Mouse (Mus musculus): Measurements from ENCODE around the gene Dis3l2. TPM values are rescaled to one million over a fixed set of nuclear protein-coding genes. Genes with fewer than 3 reads are reported as not detected.

Dis3l2 gene
- polyA plus RNA-seq, 1 experiment from 2014 or later: 30.0 TPM

DNA sequence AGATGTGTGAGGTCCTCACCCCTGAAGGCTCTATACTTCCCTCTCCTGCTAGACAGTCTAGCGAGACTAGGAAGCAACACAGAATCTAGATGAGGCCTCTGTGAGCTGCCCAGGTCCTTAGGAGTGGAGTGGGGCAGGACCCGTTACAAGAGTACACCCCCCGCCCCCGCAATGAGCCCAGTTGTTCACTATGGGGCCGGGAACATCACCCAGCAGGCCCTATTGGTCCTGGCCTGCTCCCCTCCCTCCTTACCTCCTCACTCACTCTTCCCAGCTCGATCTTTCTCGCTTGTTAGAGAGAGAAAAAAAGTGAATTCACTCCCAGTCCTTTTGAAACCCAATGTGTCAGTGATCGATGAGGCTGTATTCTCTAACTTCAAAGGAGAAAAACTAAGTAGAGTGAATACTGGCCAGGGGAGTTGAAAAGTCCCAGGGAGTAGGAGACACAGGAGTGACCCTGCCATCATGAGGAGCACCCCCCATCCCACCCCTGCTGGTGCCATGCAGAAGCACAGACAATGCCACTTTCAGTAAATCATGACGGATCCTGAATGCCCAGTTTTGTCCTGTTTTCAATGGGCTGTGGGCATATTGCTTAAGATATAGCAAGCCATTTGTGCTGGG lies 299.0 kb downstream of the Dis3l2 start:
- no peak overlapping the region for H3K4me3 ChIP-seq (ENCODE audit: low read depth, low read length)
- no peak overlapping the region for H3K4me2 ChIP-seq
- no peak for TF ChIP-seq CTCF (IDR thresholded peaks at IDR 0.05; ENCODE audit: low read depth)
- H3K27me3 ChIP-seq (ENCODE audit: insufficient read depth, low read length): no peaks in the 10 kb centered on the region
- no peak overlapping the region for H3K9ac ChIP-seq
- ATAC-seq (ENCODE audit: insufficient read depth) (no peak), DNase-seq (no peak)
- 55% methylated on average over 9 of the region's 9 CpGs for WGBS
- H3K36me3 ChIP-seq (ENCODE audit: insufficient read depth): no peaks in the 10 kb centered on the region
- H3K9me3 ChIP-seq (ENCODE audit: low read depth, low read length): no peaks in the 10 kb centered on the region
- H3K4me1 ChIP-seq (ENCODE audit: insufficient read depth): no peaks in the 10 kb centered on the region
- no peak overlapping the region for H3K27ac ChIP-seq (ENCODE audit: low read depth)

DNA sequence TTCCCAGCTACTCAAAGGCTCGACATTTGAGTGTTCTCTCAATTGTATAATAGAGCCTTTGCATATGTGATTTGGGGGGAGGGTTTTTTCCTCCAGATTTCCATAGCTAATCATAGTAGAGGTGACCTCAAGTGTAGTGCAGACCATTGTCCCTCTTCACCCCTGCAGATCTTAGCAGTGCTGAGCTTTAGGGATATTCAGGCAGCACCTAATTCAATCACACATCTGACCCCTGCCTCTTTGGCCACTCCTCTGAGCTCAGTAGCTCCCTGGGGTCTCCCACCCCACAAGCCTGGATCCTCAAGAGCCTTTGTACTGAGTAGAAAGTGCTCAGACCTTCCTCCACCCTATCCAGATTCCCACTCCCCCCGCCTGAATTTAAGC lies 299.6 kb downstream of the Dis3l2 start:
- Histone ChIP-seq H3K27me3 (ENCODE audit: insufficient read depth, low read length) (no peaks in the 10 kb centered on the region), H3K36me3 (ENCODE audit: insufficient read depth) (no peaks in the 10 kb centered on the region), H3K4me3 (ENCODE audit: low read depth, low read length) (no peak overlapping the region), H3K9me3 (ENCODE audit: low read depth, low read length) (no peaks in the 10 kb centered on the region), H3K4me2 (no peak overlapping the region), H3K4me1 (ENCODE audit: insufficient read depth) (no peaks in the 10 kb centered on the region), H3K27ac (ENCODE audit: low read depth) (no peak overlapping the region), H3K9ac (no peak overlapping the region)
- ATAC-seq (ENCODE audit: insufficient read depth) (no peak), DNase-seq (no peak)
- WGBS: 42% methylated on average over 2 of the region's 2 CpGs
- no peak for TF ChIP-seq CTCF (IDR thresholded peaks at IDR 0.05; ENCODE audit: low read depth)

DNA sequence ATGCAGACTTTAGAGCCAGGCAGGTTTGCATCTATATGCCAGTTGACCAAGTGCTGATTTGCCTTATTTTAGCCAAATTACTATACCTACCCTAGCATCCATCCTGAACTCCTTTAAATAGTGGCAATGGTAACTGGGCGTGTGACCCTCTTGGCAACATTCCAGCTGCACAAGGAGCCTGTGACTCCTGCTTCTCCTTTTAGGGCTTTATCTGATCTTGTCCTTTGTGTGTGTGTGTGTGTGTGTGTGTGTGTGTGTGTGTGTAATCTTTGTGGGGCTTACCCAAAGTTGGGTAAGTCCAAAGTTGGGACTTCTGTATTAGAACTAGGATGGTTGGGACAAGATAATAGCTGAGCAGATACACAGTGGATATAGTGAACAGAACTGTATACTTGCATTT lies 302.8 kb downstream of the Dis3l2 start:
- 78% methylated on average over 1 of the region's 1 CpGs for WGBS

DNA sequence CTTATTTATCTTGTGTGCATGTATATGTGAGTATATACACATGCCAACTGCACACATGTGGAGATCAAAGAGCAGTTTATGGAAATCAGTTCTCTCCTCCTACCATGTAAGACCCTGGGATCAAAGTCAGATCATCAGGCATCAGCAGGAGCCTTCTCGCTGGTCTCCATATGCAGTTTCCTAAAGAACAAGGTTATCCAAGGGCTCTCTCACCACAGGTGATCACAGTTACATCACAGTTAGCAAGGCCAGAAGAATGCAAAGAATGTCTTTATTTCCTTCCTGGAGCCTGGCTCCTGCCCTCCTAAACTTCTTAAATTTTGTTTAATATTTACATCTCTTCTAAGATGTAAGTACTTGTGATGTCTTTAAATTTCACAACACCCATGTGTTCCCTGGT lies 304.6 kb downstream of the Dis3l2 start:
- DNase-seq: no peak
- TF ChIP-seq CTCF (IDR thresholded peaks at IDR 0.05; ENCODE audit: low read depth): no peak
- Histone ChIP-seq H3K4me3 (ENCODE audit: low read depth, low read length) (no peak overlapping the region), H3K9ac (no peak overlapping the region), H3K27ac (ENCODE audit: low read depth) (no peak overlapping the region), H3K4me2 (no peak overlapping the region), H3K36me3 (ENCODE audit: insufficient read depth) (no peaks in the 10 kb centered on the region), H3K27me3 (ENCODE audit: insufficient read depth, low read length) (no peaks in the 10 kb centered on the region), H3K4me1 (ENCODE audit: insufficient read depth) (peaks cover 5% of the 10 kb centered on the region; the same call in 1 of the 2 replicates), H3K9me3 (ENCODE audit: low read depth, low read length) (no peaks in the 10 kb centered on the region)
- no peak for ATAC-seq (ENCODE audit: insufficient read depth)
- 9% methylated on average over 1 of the region's 1 CpGs for WGBS

More for the DNA sequence above, 302.8 kb downstream of the Dis3l2 start:
- Histone ChIP-seq H3K36me3 (ENCODE audit: insufficient read depth) (no peaks in the 10 kb centered on the region), H3K4me1 (ENCODE audit: insufficient read depth) (peaks cover 2% of the 10 kb centered on the region; the same call in 1 of the 2 replicates), H3K27me3 (ENCODE audit: insufficient read depth, low read length) (no peaks in the 10 kb centered on the region), H3K4me3 (ENCODE audit: low read depth, low read length) (no peak overlapping the region), H3K9me3 (ENCODE audit: low read depth, low read length) (no peaks in the 10 kb centered on the region), H3K9ac (no peak overlapping the region), H3K4me2 (no peak overlapping the region), H3K27ac (ENCODE audit: low read depth) (no peak overlapping the region)
- DNase-seq (no peak), ATAC-seq (ENCODE audit: insufficient read depth) (no peak)
- TF ChIP-seq CTCF (IDR thresholded peaks at IDR 0.05; ENCODE audit: low read depth): no peak

DNA sequence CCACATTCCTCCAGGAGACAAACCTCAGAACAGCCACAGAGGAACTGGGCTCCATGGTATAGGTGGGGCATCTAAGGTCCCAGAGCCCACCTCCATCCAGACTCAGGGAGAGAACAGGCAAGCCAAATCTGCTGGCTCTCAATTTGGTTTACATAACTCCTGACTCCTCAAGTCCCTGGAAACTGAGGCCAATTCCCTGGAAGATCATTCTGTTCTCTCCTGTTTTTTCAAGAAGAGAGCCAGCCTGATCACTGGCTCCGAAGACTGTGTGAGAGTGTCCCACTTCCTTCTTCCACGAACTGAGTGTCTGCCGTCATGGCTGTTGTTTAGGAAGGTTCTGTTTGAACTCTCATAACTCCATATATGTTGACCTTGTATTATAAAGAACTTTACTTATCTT lies 305.5 kb downstream of the Dis3l2 start:
- no peak for ATAC-seq (ENCODE audit: insufficient read depth)
- Histone ChIP-seq H3K27ac (ENCODE audit: low read depth) (no peak overlapping the region), H3K9me3 (ENCODE audit: low read depth, low read length) (no peaks in the 10 kb centered on the region), H3K4me2 (no peak overlapping the region), H3K27me3 (ENCODE audit: insufficient read depth, low read length) (no peaks in the 10 kb centered on the region), H3K4me3 (ENCODE audit: low read depth, low read length) (no peak overlapping the region), H3K4me1 (ENCODE audit: insufficient read depth) (peaks cover 5% of the 10 kb centered on the region; the same call in 1 of the 2 replicates), H3K9ac (no peak overlapping the region), H3K36me3 (ENCODE audit: insufficient read depth) (no peaks in the 10 kb centered on the region)
- 83% methylated on average over 3 of the region's 3 CpGs for WGBS
- TF ChIP-seq CTCF (IDR thresholded peaks at IDR 0.05; ENCODE audit: low read depth): no peak
- no peak for DNase-seq

DNA sequence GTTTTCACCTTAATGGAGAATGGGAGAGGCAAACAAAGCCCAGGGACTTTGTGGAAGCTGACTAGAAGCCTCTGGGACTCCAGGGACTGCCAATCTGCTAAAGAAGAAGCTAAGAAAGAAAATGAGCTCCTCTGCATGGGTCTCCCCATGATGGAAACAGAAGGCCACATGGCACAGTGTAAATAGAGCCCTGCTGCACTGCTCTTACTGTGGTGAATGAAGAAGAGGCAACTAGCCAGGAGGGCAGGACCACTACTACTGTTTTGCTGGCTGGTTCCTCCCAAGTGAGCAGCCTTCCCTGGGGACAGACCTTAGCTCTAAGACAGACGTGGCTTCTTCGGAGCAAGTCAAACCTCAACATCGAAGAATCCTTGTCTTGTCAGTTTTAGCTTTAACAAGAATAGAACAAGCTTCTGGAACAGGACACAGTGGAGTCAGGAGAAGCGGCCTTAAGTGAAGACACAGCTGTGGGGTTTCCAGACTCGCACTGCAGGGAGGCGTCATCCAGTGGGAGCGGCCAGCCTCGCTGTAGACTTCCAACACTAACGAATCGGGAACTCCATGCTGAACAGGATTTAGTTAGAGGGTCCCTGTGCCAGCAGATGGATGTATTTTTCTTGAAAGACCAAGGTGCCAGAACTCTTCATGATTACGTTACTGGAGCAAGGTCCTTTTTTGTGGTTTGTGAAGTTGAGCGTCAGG lies 307.2 kb downstream of the Dis3l2 start:
- ATAC-seq (ENCODE audit: insufficient read depth) (no peak), DNase-seq (peak; percentile 55)
- H3K4me2 ChIP-seq: no peak overlapping the region
- WGBS: 53% methylated on average over 12 of the region's 12 CpGs
- no peak overlapping the region for H3K4me3 ChIP-seq (ENCODE audit: low read depth, low read length)
- no peak overlapping the region for H3K9ac ChIP-seq
- H3K36me3 ChIP-seq (ENCODE audit: insufficient read depth): no peaks in the 10 kb centered on the region
- H3K9me3 ChIP-seq (ENCODE audit: low read depth, low read length): no peaks in the 10 kb centered on the region
- peaks cover 5% of the 10 kb centered on the region; the same call in 1 of the 2 replicates for H3K4me1 ChIP-seq (ENCODE audit: insufficient read depth)
- peak overlapping the region; percentile 60; the same call in 1 of the 2 replicates for H3K27ac ChIP-seq (ENCODE audit: low read depth)
- H3K27me3 ChIP-seq (ENCODE audit: insufficient read depth, low read length): no peaks in the 10 kb centered on the region
- no peak for TF ChIP-seq CTCF (IDR thresholded peaks at IDR 0.05; ENCODE audit: low read depth)

DNA sequence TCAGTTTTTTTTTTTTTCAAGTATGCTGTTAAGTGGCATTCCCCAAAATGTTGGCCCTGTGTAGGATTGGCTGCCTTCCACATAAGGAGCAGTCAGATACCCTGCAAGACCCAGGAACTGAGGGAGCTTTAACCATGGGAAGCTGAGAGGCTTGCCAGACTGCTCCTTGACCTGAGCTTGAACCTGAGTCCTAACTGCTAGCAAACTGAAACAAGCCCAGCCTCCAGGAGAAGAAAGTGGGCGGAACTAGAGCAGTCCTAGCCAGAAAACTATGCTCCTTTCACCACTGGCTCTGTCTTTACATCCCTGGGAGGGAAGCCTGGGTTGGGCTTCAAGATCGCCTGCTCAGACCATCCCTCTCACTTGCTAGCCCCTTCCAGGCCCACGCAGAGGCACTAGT lies 308.1 kb downstream of the Dis3l2 start:
- no peak overlapping the region for H3K4me3 ChIP-seq (ENCODE audit: low read depth, low read length)
- no peak for TF ChIP-seq CTCF (IDR thresholded peaks at IDR 0.05; ENCODE audit: low read depth)
- DNase-seq: peak; percentile 83
- H3K36me3 ChIP-seq (ENCODE audit: insufficient read depth): no peaks in the 10 kb centered on the region
- 35% methylated on average over 3 of the region's 3 CpGs for WGBS
- no peaks in the 10 kb centered on the region for H3K27me3 ChIP-seq (ENCODE audit: insufficient read depth, low read length)
- H3K9me3 ChIP-seq (ENCODE audit: low read depth, low read length): no peaks in the 10 kb centered on the region
- H3K4me1 ChIP-seq (ENCODE audit: insufficient read depth): peaks cover 5% of the 10 kb centered on the region; the same call in 1 of the 2 replicates
- H3K9ac ChIP-seq: no peak overlapping the region
- H3K27ac ChIP-seq (ENCODE audit: low read depth): peak overlapping the region; percentile 60; the same call in 1 of the 2 replicates
- no peak overlapping the region for H3K4me2 ChIP-seq
- ATAC-seq (ENCODE audit: insufficient read depth): peak; percentile 93
